Mouse (Mus musculus): ENCODE results near the gene Unc5c.

Unc5c gene

DNA sequence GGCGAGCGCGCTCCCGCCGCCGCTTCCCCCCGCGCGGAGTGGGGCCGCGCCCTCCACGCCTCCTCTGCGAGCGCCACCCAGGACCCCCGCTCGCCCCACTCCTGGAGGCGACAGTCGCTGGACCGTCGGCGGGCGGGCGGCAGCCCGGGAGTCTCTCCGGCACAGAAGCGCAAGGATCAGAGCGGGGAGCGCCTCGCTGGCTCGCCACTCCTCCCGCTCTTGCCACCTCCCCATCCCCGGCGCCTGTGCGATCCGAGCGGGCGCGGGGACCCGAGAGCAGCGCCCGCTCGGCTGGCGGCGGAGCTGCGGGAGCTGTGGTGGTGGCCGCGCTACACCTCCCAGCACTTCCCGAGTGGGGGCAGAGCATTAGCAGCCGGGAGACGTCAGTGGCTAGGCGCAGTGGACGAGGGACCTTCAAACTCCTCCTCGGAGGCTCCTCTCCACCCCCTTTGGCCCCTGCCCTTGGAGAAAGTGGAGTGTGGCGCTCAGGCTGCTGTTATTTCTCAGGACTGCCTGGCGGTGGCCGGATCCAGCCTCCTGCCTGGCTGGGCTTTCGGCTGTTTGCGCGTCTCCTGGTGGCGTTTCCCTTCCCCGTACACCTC is at the start of gene Unc5c:
Gene Unc5c, plus strand, starts transcription at position 113 of the 602 bp plus-strand sequence.
- peak; percentile 86 to 88 for DNase-seq

DNA sequence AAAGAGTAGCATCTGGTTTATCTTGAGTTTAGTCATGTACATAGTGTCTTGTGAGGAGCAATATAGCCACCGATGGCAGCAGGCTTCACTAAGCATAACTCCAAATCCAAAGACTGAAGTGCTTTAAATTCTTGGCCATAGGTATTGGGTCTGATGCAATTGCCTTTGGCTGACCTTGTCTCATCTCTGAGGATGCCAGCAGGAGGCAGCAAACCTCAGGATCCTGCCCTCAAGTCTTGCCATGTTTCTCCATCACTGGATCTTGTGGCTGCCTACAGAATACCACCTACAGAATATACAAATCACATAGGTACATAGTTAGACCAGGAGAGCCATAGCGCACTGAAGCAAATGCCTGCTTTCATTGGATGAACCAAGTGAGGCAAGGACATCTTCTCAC is 7.5 kb upstream of the Unc5c start:
- DNase-seq, result no peak

DNA sequence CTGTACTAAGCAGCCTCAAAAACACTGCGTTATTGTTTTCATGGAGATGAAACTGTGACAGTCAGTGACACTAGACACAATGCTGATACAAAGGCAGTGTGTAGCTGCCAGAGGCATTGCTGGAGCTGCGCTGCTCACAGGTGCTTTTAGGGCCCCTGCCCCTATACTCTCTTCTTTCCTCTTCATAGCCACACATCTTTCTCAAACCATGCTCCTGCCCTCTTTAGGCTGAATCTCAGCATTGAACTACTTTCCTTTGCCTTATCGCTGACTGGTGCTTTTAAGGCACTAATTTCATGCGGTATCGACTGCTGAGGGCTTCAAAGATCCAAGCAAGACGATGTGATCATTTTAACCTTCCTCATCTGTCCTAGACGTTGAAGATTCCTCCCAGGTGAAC is 2.5 kb upstream of the Unc5c start:
- peak in 1 of 2 experiments; percentile 37 for DNase-seq

DNA sequence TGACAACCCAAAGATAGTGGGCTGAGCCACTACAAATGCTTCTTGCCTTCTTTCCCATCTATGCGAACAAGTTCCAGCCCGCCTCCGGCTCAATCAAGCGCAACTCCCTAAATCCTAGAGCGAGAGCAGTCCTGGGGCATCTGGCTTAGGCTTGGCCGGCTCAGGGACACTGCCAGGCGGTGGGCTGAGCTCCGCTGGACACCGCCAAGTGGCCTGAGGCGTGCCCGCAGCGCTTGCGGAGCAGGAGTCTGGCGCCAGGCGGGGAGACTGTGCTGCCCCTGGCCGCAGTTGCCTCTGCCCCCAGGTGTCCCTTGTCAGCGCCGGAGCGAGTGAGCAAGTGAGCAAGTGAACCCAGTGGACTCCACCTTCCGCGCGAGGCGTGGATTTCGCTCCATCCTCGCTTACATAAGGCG is 319 bp upstream of the Unc5c start:
- peak; percentile 83 to 85 for DNase-seq

DNA sequence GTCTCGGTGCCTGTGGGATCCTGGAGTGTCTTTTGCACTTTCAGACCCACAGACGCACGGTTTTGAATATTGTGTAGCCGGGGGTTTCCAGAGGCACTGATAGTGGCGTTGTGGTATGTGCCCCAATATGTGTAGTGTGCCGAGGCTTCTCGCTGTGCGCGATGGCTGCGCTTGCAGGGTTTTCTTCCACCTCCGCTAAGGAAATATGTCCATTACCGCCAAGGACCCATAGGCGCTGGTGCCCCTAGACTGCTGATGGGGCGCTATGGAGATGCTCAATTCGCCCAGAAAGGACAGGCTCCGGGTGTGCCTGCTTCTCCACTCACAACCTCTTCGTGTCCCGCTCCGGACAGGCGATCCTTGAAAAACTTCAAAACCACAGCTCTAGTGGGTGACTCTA is 1.0 kb downstream of the Unc5c start:
- peak; percentile 57 to 72 for DNase-seq

DNA sequence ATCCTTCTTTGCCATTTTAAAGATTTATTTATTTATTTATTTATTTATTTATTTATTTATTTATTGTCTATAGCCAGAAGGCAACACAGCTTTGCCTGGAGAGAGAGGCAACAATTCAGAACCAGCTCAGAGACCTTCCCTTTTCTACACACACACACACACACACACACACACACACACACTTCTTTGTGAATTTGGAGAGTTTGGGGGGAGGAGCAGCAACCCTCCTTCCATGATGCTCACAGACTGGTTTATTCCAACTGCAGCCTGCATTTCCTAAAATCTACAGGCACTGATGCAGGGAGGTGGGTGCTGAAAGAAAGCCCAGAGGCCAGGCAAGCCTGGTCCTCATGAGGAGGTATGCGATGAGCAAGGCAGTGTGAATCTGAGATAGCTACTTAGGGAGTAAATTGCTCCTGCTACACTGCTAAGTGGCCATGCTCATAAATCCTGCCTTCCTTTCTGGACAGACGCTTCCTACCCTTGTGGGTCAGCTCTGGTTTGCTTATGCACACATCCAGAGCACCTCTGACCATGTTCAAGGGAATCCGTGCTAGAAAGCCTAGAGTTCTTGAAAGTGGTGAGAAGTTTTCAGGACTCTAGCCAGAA is 1.8 kb downstream of the Unc5c start:
- peak; percentile 31 to 42 for DNase-seq

DNA sequence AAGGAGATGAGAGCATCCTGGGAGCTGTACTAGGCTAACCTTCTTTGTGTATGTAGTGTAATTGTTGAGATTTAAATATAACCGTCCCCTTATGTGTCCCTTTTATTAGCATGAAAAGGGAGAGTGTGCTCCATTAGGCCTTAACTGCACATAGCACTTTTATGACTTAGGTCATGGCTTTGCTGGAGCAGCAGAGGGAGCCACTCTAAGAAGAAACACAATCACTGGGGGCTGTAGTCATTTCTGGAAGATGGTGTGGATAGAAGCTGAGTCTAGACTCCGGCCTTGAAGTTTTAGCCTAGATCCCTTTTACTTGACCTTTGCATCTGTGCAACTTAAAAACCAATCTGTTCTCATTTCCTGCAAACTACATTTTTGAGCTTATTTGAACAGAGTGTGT is 4.3 kb downstream of the Unc5c start:
- peak in 1 of 2 experiments; percentile 35 for DNase-seq

DNA sequence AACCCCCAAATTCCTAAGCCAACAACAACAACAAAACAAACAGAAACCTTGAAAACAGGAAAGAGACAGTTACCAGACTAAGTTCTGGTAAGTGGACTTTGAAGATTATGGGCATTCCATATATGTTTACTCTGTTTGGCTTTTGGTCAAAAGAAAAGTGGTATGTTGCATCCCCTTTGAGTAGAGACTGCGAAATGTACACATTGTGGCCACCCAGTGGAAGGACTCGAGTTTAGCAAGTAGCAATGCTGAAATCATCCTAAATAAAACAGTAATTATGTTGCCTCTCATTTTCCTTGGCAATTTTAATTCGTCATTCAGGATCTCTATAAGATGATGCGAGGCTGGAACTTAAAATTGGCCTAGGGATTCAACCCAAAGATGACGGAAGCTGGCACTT is 8.2 kb downstream of the Unc5c start:
- no peak for DNase-seq

DNA sequence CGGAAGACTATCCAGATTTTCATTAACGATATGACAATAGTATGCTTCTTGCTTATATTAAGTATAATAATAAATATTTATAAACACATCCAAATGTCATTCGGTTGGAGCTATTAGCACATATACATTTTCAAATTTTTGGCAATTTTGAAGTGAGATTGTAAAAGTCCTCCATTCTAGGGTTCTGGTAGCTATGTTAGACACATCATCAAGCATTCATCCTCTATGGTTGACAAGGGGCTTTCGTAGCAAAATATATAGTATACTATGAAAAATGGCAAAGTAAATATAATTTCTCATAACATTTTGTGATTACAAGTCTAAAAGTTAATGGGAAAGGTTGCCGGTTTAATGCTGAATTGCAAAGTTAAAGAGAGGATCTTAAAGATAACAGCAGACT is 10.4 kb downstream of the Unc5c start:
- no peak for DNase-seq

DNA sequence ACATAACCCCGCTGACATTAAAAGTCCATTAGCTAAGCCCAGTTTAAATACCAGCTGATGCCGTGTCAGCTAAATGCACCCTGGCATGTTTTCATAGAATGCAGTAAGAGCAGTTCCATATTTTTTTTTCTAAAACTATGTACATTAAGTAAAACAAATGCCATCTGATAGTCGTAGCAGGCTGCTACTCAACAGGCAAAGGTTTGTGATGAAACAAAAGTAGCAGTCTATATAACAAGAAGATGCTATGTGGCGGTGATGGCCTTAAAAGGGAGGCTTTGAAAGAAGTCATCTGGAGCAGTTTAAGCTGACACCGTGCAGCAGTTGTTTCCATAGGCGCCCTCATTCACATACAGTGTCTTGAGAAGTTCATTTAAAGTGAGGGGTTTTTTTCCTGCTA is 10.9 kb downstream of the Unc5c start:
- no peak for DNase-seq

DNA sequence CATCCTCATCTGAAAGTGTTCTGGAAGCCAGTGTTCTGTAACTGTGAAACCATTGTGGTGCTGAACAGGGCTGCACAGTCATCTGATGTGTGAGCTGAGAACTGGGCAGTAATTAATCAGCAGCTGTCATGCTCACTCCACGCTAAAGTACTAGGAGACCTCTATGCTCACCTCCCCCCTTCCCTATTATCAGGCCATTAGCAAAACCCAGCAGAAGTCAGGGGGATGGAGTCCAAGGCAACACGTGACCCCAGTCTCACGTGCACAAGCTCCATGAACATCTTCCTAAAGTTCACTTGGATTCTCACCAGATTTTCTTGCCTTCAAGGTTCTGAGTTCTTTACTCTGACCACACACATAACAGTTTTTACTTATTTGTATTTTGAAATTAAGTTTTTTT is 11.7 kb downstream of the Unc5c start:
- no peak for DNase-seq

DNA sequence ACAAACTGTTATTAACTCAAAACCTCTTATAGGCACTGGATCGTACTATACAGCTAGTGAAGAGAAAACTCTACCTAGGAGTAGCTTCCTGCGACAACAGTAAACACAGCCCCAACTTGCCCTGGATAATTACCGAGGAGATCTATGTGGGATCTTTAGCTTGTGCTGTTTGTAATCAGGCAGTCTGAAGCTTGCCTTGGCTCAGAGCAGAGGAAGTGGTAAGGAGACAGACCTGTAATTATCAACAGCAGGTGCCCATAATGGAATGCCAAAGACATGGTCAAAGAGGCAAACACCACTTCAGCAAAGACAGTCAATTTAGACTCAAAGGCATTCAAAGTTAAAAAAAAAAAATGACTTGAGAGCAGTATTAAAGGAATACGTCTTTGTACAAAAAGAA is 17.4 kb downstream of the Unc5c start:
- no peak for DNase-seq

DNA sequence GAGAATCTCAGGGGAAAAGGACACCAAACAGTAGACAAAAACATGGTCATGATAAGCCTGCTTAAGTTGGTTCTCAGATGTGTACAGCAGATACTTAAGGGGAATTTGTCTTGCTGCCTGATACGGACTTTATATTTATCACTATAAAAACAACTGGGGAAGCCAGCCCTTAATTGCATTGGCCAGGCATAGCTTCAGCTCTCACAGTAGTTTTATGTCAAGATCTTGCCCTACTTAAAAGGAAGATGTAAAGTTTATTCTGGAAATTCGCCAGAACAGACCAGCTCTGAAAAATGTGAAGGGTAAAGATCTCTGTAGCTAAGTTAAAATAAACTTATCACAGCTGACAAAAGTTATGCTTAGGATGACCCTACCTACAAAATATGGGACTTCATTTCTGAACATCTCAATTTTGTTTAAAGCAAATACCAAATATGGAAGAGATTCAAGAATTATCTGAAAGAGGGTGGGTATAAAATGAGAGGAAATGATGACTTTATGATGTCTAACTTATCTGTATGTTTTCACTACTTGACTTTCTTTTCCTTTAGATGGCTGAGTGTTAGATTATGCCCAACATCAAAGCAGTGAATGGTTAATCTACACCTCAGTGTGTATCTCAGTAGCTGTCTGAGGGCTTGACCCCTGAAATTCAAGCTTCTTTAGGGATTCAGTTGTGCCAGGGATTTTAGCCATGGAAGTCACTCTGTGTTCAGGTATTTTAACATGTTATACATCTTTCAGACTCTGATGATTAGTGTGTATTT is 18.8 kb downstream of the Unc5c start:
- DNase-seq, result no peak

DNA sequence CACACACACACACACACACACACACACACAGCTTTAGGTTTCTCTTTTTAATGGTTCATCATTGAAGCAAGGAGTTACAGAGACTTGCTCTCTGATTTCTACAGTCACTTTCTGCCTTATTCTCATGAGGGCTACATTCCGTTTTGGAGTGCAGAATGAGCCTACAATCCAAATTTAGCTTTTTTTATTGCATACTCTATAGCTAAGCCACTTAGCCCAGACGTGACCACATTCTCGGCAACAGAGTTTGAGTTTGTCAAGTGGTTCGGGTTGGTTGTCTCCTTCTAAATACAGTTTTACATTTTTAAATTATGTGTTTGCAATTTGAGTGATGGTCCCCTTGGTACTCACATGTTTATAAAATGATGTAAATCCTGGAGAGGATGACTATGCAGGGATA is 20.2 kb downstream of the Unc5c start:
- no peak for DNase-seq

DNA sequence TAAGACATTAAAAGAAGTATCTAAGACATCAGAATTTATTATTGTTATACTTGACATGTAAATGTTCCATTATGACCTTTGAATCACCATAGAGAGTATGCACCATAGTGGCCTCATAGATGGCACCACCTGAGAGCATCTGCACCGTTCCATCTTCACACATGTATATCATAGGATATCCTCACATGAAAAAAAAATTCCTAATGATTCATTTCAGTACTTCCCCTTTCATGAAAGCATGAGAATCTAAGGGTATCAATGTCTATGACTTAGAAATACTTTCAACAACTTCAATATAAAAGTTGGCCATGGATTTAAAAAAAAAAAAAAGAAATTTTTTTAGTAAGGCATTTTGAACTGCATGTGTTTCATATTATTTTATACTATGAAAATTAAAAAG is 25.6 kb downstream of the Unc5c start:
- DNase-seq, result no peak

DNA sequence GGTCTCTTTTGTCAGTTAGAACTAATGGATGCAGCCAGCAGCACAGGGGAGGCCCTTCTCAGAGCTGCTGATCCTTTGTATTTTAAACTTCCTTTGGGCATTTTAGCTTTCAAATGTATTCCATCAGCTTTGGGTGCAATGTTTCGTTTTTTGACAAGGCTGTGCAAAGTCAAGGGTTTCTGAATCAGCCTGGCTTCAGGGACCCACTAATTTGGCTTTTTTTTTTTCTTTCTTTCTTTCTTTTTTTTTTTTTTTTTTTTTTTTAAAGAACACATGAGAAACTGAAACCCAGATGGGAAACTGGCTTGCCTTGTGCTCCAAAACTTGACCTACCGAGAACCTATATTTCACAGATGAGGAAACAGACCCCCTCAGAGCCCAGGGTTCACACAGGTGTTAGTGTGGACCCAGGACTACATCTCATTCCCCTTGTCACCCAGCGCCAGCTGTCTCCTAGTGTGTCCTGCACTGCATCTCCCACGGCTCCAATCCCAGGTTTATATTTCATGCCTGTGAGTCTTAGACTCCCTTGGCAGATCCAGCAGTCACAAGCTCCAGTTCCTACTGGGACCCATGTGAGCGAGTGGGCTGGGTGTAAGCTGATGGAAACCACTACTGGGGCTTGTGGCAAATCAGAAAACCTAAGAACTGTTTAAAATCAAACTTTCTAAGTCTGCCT is 26.4 kb downstream of the Unc5c start:
- no peak for DNase-seq

DNA sequence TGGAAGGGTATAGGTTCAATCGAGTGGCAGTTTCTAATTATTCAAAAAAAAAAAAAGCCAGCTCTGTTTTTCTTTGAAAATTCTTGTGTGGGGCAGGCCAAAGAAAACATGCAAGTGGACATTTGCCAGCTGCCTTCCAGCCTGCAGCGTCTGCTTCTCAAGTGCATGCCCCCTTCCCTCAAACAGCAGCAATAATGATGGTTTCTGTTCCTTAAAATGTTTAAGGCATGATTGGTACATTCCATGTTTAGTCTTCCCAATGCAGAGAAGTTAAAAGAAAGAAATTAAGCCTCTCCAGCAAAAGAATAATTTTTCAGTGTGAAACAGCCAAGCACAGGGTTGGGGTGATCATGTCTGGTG is 26.9 kb downstream of the Unc5c start:
- no peak for DNase-seq

DNA sequence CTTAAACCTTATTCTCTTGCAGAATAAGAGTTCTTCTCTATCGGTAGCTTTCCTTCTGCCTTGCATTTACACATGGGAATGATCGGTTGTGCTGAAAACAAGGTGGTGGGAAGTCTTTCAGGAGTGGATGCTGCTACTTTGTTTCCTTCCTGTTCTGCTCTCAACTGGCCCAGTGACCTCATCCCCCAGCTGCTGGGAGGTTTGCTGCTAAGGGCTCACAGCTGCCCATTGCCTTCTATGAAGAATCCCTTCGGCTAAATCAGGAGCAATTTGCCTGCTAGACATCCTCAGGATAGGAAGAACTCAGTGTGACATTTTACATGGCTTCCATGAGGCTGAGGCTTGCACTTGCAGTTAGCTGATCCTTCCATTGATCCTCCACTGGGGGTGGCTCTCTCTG is 28.0 kb downstream of the Unc5c start:
- DNase-seq, result no peak

DNA sequence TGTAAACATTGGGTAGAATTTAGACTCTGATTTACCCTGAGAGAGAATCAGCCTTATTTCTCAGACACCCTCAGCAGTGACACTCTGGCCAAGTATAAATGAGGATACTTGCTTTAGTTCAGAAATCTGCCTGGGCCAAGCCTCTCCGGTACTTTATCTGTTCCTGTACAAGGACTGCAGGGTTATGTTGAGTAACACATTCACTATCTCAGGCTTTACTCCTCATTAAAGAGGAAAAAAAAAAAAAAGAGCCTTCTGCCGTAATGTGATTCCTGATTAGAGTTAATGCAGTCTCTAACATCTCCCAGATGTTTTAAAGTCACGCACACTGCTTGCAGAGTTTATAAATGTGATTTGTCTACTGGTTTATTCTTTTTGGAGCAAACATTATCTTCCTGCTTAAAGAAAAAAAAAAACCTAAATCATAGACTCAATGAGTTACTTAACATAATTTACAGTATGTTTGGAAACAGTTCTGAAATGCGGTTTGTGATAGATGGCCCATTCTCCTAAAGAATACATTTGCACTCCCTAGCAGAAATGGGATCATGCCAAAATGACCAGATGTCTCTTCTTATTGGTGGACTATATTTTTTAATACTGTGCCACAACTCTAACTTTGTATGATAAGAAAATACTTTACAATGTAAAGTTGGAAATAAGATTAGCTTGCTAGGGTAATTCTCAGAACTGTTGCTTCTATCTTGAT is 33.5 kb downstream of the Unc5c start:
- no peak for DNase-seq

DNA sequence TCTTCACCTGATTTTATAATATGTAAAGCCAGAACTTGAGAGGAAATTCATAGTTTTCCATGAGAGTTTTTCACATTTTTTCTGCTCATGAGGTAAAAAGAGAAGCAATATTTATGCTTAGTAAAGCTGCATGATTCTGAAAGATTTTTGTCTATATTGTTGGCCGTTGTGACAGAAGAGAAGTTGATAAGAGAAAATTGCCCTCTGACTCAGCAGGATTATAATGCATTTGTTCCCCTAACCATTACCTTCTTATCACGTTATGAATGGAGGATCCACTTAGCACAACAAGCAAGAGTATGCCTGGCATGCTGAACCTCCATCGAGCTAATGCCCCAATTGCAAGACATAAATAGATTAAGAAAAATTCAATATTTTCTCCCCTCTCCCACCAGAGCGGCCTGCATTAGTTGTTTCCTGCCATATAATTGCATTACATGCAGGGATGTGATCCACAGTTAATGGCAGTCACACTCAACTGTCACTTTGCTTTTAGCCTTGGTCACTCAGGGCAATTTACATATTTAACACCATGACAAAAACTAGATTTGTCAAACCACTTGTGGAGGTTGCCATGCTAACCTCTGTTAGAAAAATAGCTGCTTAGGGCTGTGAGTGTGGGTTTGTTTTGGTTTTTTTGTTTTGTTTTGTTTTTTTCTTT is 37.0 kb downstream of the Unc5c start:
- DNase-seq, result no peak

DNA sequence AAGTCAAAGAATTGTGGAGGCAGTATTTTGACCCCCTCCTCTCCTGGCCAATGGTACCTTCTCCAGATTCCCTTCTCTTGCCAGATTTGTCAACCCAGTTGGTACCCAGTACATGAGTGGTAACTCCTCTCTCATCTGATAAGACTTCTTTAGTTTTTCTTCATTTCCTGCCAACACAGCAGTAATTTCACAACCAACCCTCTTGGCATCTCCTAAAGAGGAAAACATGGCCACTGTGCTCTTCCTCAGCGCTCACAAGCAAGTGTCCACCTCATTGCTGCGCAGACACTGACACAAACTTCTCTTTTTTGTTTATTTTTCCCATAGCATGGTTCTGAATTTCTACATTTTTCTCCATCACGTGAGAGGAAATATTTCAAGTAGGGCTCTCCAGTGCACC is 38.3 kb downstream of the Unc5c start:
- no peak for DNase-seq

DNA sequence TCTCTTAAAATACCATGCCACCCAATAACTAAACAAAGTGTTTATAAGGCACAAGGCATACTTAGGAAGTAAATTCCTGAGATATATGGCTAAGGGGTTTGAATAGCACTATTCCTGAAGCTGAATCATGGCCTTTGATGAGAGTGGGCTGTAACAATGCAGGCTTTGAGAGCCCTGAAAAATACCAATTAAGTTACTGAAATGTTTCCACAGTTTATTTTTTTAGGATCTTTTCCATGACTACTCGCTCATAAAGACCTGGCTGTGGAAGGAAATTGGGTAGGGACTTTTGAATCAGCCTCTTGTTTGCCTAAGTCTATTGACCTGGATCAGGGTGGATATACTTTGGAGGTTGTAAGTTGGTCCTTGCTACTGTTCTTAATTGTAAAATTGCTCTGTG is 44.8 kb downstream of the Unc5c start:
- no peak for DNase-seq

Measured in cerebellum, postnatal 36 days (tissue).